ENCODE assay signal across 30 mouse cellular contexts in the genomic region with DNA sequence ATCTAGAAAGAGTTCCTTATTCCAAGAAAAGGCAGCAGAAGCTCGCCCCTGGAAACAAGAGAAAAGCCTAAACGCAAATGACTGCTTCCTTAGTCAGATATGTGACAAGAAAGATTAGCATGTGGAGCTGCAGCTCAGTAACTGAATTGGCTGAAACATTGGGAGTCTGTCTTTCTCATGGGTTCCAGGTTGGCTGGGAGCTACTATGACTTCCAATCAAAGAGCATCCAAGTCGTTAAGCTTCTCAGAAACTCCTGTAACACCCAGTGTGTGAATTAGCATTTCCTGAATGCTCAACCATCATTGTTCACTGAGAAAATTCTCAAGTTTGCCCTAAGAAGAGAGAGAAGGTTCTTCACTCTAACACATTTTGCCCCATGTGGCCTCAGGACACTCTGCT. TPM values are rescaled to one million over a fixed set of nuclear protein-coding genes. Genes with fewer than 3 reads are reported as not detected.
DNase-seq lines count a peak whose midpoint lies in the region; ATAC-seq and TF ChIP-seq lines count a peak whose summit lies in the region.
"Had no signal": no experiment of that assay in that cellular context is flagged by ENCODE, and none has a peak within 500 bp of the region (broad histone marks: within the 10 kb centered on the region; RNA-seq: fewer than 3 reads in every experiment).

No protein-coding gene starts in this region.

- no peak for TF ChIP-seq CTCF in forebrain, postnatal 0 days (IDR thresholded peaks at IDR 0.05; ENCODE audit: low read depth)
- TF ChIP-seq CTCF in E14TG2a.4 (conservative IDR thresholded peaks at IDR 0.05; ENCODE audit: low read length) = no peak

- 32% methylated on average over 3 of the region's 3 CpGs for WGBS in forebrain, postnatal 0 days
- 52% methylated on average over 3 of the region's 3 CpGs for WGBS in forebrain, embryonic 12.5 days

- in situ Hi-C loops in ES-E14 (cut with MboI; ENCODE audit: low sequenced_read_pairs in 2 of 2, unreplicated experiment in 2 of 2) = no loop called here

- DNase-seq in forebrain, postnatal 0 days = peak; percentile 35
- DNase-seq in ES-E14 (ENCODE audit: low read depth, low spot score) (peak; percentile 20), ZHBTc4 (ENCODE audit: low read depth, low spot score) (peak; percentile 40)
- no peak for DNase-seq in ovary, postnatal 14 days (ENCODE audit: low spot score)
- DNase-seq: adrenal gland, adult 2 months; adrenal gland, postnatal 14 days; cerebellum, adult 11-12 months; cerebellum, adult 8-10 months; cerebellum, postnatal 36 days; embryo, embryonic 11 days; gastrocnemius, adult 2 months; gastrocnemius, postnatal 14 days; heart, adult 18-20 months; heart, postnatal 14 days; heart, postnatal 4 days; kidney, adult 18-20 months had no signal

- no peaks in the 10 kb centered on the region for H3K9me3 ChIP-seq in forebrain, postnatal 0 days (ENCODE audit: low read length)
- H3K9me3 ChIP-seq in forebrain, embryonic 12.5 days = no peaks in the 10 kb centered on the region
- H3K9me3 ChIP-seq in E14TG2a.4 (ENCODE audit: low read length) (peaks cover 4% of the 10 kb centered on the region; the same call in 1 of the 2 replicates), ES-E14 (ENCODE audit: control insufficient read depth, insufficient read depth, low read depth, low read length) (no peaks in the 10 kb centered on the region)
- H3K9me3 ChIP-seq: embryonic facial prominence, embryonic 10.5 days; embryonic facial prominence, embryonic 13.5 days; forebrain, embryonic 15.5 days; G1E; heart, embryonic 10.5 days; heart, embryonic 13.5 days had no signal

- no peaks in the 10 kb centered on the region for H3K27me3 ChIP-seq in forebrain, postnatal 0 days (ENCODE audit: insufficient read depth, low read length)
- no peaks in the 10 kb centered on the region for H3K27me3 ChIP-seq in forebrain, embryonic 12.5 days
- H3K27me3 ChIP-seq in E14TG2a.4 (ENCODE audit: insufficient read depth, low read length) = no peaks in the 10 kb centered on the region
- H3K27me3 ChIP-seq: embryonic facial prominence, embryonic 13.5 days; forebrain, embryonic 15.5 days; heart, embryonic 13.5 days had no signal

- peak; percentile 47; the same call in 1 of the 2 replicates for ATAC-seq in forebrain, postnatal 0 days
- ATAC-seq in forebrain, embryonic 12.5 days (ENCODE audit: low FRiP score) = no peak
- no peak for ATAC-seq in erythroblast, adult 5-6 weeks (replicated peaks; ENCODE audit: low FRiP score, poor library complexity, severe bottlenecking)
- ATAC-seq in frontal cortex, adult (ENCODE audit: low TSS enrichment) = no peak; the same call in 1 of the 2 replicates
- ATAC-seq: forebrain, embryonic 15.5 days; hindbrain, postnatal 0 days; inflammation-experienced regulatory T-cells, adult 6 months; intestine, embryonic 16.5 days had no signal

- H3K36me3 ChIP-seq in forebrain, postnatal 0 days (ENCODE audit: insufficient read depth) = no peaks in the 10 kb centered on the region
- H3K36me3 ChIP-seq in forebrain, embryonic 12.5 days (replicated peaks) = no peaks in the 10 kb centered on the region
- H3K36me3 ChIP-seq in E14TG2a.4 (ENCODE audit: insufficient read depth, low read length) (no peaks in the 10 kb centered on the region), ES-E14 (ENCODE audit: control insufficient read depth, insufficient read depth, low read length, poor library complexity, severe bottlenecking) (no peaks in the 10 kb centered on the region)
- H3K36me3 ChIP-seq: embryonic facial prominence, embryonic 10.5 days; embryonic facial prominence, embryonic 13.5 days; forebrain, embryonic 15.5 days; G1E; heart, embryonic 10.5 days; heart, embryonic 13.5 days had no signal

- no peak overlapping the region for H3K27ac ChIP-seq in forebrain, postnatal 0 days (ENCODE audit: low read depth, low read length)
- H3K27ac ChIP-seq in forebrain, embryonic 12.5 days = no peak overlapping the region
- peak overlapping the region; percentile 87; the same call in 1 of the 2 replicates for H3K27ac ChIP-seq in ES-E14 (ENCODE audit: insufficient read depth, low read depth, low read length, poor library complexity, severe bottlenecking)
- H3K27ac ChIP-seq: embryonic facial prominence, embryonic 10.5 days; embryonic facial prominence, embryonic 13.5 days; forebrain, embryonic 15.5 days; gastrocnemius, adult 2 months; heart, embryonic 10.5 days; heart, embryonic 13.5 days; hindbrain, embryonic 14.5 days; hindbrain, postnatal 0 days had no signal

- no peak overlapping the region for H3K4me3 ChIP-seq in forebrain, postnatal 0 days (ENCODE audit: low read depth, low read length)
- no peak overlapping the region for H3K4me3 ChIP-seq in forebrain, embryonic 12.5 days (replicated peaks)
- peak overlapping the region; percentile 41; the same call in 1 of the 2 replicates for H3K4me3 ChIP-seq in E14TG2a.4 (replicated peaks; ENCODE audit: low read length)
- no peak overlapping the region for H3K4me3 ChIP-seq in ES-E14 (ENCODE audit: insufficient read depth in 1 of 2, low read depth in 1 of 2, low read length in 2 of 2, poor library complexity in 1 of 2, severe bottlenecking in 1 of 2)
- H3K4me3 ChIP-seq: embryonic facial prominence, embryonic 10.5 days; embryonic facial prominence, embryonic 13.5 days; forebrain, embryonic 15.5 days; gastrocnemius, adult 2 months; heart, embryonic 10.5 days; heart, embryonic 13.5 days had no signal

- H3K4me2 ChIP-seq in forebrain, postnatal 0 days (ENCODE audit: low read depth) = no peak overlapping the region
- H3K4me2 ChIP-seq in forebrain, embryonic 12.5 days = no peak overlapping the region
- H3K4me2 ChIP-seq: embryonic facial prominence, embryonic 13.5 days; forebrain, embryonic 15.5 days; heart, embryonic 13.5 days; hindbrain, embryonic 14.5 days had no signal

- H3K9ac ChIP-seq in forebrain, postnatal 0 days = no peak overlapping the region
- no peak overlapping the region for H3K9ac ChIP-seq in forebrain, embryonic 12.5 days
- no peak overlapping the region; the same call in 1 of the 2 replicates for H3K9ac ChIP-seq in ES-E14 (ENCODE audit: insufficient read depth, low read depth, low read length, poor library complexity, severe bottlenecking)
- H3K9ac ChIP-seq: embryonic facial prominence, embryonic 13.5 days; forebrain, embryonic 15.5 days; heart, embryonic 13.5 days; hindbrain, embryonic 14.5 days had no signal

- no peaks in the 10 kb centered on the region for H3K4me1 ChIP-seq in forebrain, postnatal 0 days (ENCODE audit: insufficient read depth)
- H3K4me1 ChIP-seq in forebrain, embryonic 12.5 days = no peaks in the 10 kb centered on the region
- peaks cover 39% of the 10 kb centered on the region for H3K4me1 ChIP-seq in E14TG2a.4 (replicated peaks; ENCODE audit: low read depth, low read length)
- peaks cover 9 to 15% of the 10 kb centered on the region in 2 experiments for H3K4me1 ChIP-seq in ES-E14 (ENCODE audit: control insufficient read depth in 2 of 2, insufficient read depth in 2 of 2, low read length in 2 of 2, poor library complexity in 1 of 2)
- H3K4me1 ChIP-seq: embryonic facial prominence, embryonic 10.5 days; embryonic facial prominence, embryonic 13.5 days; forebrain, embryonic 15.5 days; heart, embryonic 10.5 days; heart, embryonic 13.5 days had no signal

TF ChIP-seq in ES-E14, 5 proteins besides CTCF, POLR2A, EP300 and RAD21:
- TF ChIP-seq ZNF384 (IDR thresholded peaks at IDR 0.05; ENCODE audit: low read depth, low read length) (no peak), CHD2 (IDR thresholded peaks at IDR 0.05; ENCODE audit: low read depth, low read length) (no peak), HCFC1 (IDR thresholded peaks at IDR 0.05; ENCODE audit: borderline replicate concordance, insufficient read depth, low read length) (no peak), MAFK (IDR thresholded peaks at IDR 0.05; ENCODE audit: insufficient read depth, low read depth, low read length) (no peak), ZC3H11A (IDR thresholded peaks at IDR 0.05; ENCODE audit: borderline replicate concordance, low read depth, low read length) (no peak)

RNA-seq across cellular contexts. Expression of gene Orc5, which starts 24.5 kb away (rescaled TPM):
- 30.2 and 36.6 TPM in 2 replicates for total RNA-seq in forebrain, postnatal 0 days (2014; rRNA removed)
- polyA plus RNA-seq in forebrain, postnatal 0 days (2015; fragmentation: Nextera tagmentation; extraction: Ambion mirVana) = 29.1 and 34.7 TPM in 2 replicates
- 39.2 and 39.8 TPM in 2 replicates for polyA plus RNA-seq in forebrain, embryonic 12.5 days (2016; fragmentation: Nextera tagmentation; extraction: Ambion mirVana)
- 88.6 and 105 TPM in 2 replicates for total RNA-seq in ES-E14 (2012; rRNA removed)
- 13.0 and 19.2 TPM in 2 replicates for total RNA-seq in erythroblast, adult 5-6 weeks (2015; ENCODE audit: low replicate concordance)
- 13.5 and 21.0 TPM in 2 replicates for total RNA-seq in erythroblast, adult 5-6 weeks (2017; ENCODE audit: low replicate concordance)
